Mouse (Mus musculus): Measurements from ENCODE around the gene Gm26566. TPM values are rescaled to one million over a fixed set of nuclear protein-coding genes. Genes with fewer than 3 reads are reported as not detected.

Gene Gm26566
- polyA plus RNA-seq, 1 experiment from 2014 or later = 0.16 TPM

GRCm38 (mm10) chr4:88723497-88724090 is 2.0 kb downstream of the Gm26566 start:
- TF ChIP-seq CTCF (IDR thresholded peaks at IDR 0.05; ENCODE audit: low read depth) = no peak
- peak overlapping the region; percentile 75 for H3K27ac ChIP-seq (ENCODE audit: low read depth, low read length)
- peak overlapping the region; percentile 85; the same call in 1 of the 2 replicates for H3K4me3 ChIP-seq (ENCODE audit: low read depth, low read length)
- H3K9ac ChIP-seq (ENCODE audit: low read depth, low read length) = no peak overlapping the region
- WGBS = 23% methylated on average over 8 of the region's 8 CpGs
- H3K27me3 ChIP-seq (replicated peaks; ENCODE audit: control insufficient read depth, insufficient read depth, low read length) = no peaks in the 10 kb centered on the region
- no peaks in the 10 kb centered on the region for H3K9me3 ChIP-seq (ENCODE audit: control insufficient read depth)
- peak; percentile 11; the same call in 1 of the 2 replicates for ATAC-seq
- H3K36me3 ChIP-seq (ENCODE audit: control insufficient read depth, insufficient read depth) = 0 out of 2 replicates have a peak, but pooled peaks cover 4% of the 10 kb centered on the region
- peak overlapping the region; percentile 74 for H3K4me2 ChIP-seq (replicated peaks; ENCODE audit: low read depth)
- H3K4me1 ChIP-seq (replicated peaks; ENCODE audit: control insufficient read depth, insufficient read depth, low read length) = 0 out of 2 replicates have a peak, but pooled peaks cover 4% of the 10 kb centered on the region

GRCm38 (mm10) chr4:88726727-88727126 is 5.1 kb downstream of the Gm26566 start:
- Histone ChIP-seq H3K4me1 (replicated peaks; ENCODE audit: control insufficient read depth, insufficient read depth, low read length) (no peaks in the 10 kb centered on the region), H3K36me3 (ENCODE audit: control insufficient read depth, insufficient read depth) (no peaks in the 10 kb centered on the region), H3K27ac (ENCODE audit: low read depth, low read length) (no peak overlapping the region), H3K9ac (ENCODE audit: low read depth, low read length) (no peak overlapping the region), H3K4me3 (ENCODE audit: low read depth, low read length) (no peak overlapping the region), H3K9me3 (ENCODE audit: control insufficient read depth) (no peaks in the 10 kb centered on the region), H3K4me2 (replicated peaks; ENCODE audit: low read depth) (no peak overlapping the region), H3K27me3 (replicated peaks; ENCODE audit: control insufficient read depth, insufficient read depth, low read length) (no peaks in the 10 kb centered on the region)
- TF ChIP-seq CTCF (IDR thresholded peaks at IDR 0.05; ENCODE audit: low read depth) = no peak
- ATAC-seq = no peak
- 74% methylated on average over 6 of the region's 6 CpGs for WGBS

DNA sequence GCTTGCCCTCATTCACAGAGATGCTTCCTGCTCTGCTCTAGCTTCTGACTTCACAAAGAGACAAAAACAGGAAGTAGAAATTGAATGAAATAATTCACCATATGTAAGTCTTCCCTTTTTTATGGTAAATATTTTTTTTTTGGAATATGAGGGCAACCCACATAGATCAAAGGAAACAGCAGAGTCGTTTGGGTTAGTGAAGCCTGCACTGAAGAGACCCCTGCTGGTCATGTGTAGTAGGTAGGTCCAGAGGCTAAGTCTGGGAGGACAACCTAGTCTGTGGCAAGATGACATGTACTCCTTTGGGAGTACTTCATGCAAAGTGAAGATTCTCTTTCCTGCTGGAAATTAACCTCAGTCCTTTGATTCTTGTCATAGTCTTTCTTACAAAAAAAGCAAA is 5.7 kb downstream of the Gm26566 start:
- no peak for ATAC-seq
- 0% methylated on average over 1 of the region's 1 CpGs for WGBS
- Histone ChIP-seq H3K4me3 (ENCODE audit: low read depth, low read length) (no peak overlapping the region), H3K9me3 (ENCODE audit: control insufficient read depth) (no peaks in the 10 kb centered on the region), H3K36me3 (ENCODE audit: control insufficient read depth, insufficient read depth) (no peaks in the 10 kb centered on the region), H3K9ac (ENCODE audit: low read depth, low read length) (no peak overlapping the region), H3K27ac (ENCODE audit: low read depth, low read length) (no peak overlapping the region), H3K4me2 (replicated peaks; ENCODE audit: low read depth) (no peak overlapping the region), H3K27me3 (replicated peaks; ENCODE audit: control insufficient read depth, insufficient read depth, low read length) (no peaks in the 10 kb centered on the region), H3K4me1 (replicated peaks; ENCODE audit: control insufficient read depth, insufficient read depth, low read length) (no peaks in the 10 kb centered on the region)
- TF ChIP-seq CTCF (IDR thresholded peaks at IDR 0.05; ENCODE audit: low read depth) = peak; percentile 80

DNA sequence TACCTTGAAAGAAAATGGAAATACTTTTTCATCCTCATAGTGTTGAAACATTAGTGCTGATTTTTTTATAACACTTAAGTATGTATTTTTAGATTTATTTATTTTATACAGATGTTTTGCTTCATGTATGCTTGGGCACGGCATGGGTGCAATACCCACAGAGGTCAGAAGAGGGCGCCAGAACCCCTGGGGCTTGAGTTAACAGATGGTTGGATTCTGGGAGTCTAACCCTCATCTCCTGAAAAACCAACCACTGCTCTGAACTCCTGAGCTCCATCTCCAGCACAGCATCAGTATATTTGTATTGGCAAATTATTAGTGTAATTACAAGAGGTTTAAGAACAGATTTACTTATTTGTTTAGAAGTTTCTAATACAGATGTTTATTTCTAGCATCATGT is 16.9 kb downstream of the Gm26566 start:
- Histone ChIP-seq H3K9me3 (ENCODE audit: control insufficient read depth) (no peaks in the 10 kb centered on the region), H3K4me3 (ENCODE audit: low read depth, low read length) (no peak overlapping the region), H3K4me2 (replicated peaks; ENCODE audit: low read depth) (no peak overlapping the region), H3K9ac (ENCODE audit: low read depth, low read length) (no peak overlapping the region), H3K36me3 (ENCODE audit: control insufficient read depth, insufficient read depth) (no peaks in the 10 kb centered on the region), H3K4me1 (replicated peaks; ENCODE audit: control insufficient read depth, insufficient read depth, low read length) (no peaks in the 10 kb centered on the region), H3K27ac (ENCODE audit: low read depth, low read length) (no peak overlapping the region), H3K27me3 (replicated peaks; ENCODE audit: control insufficient read depth, insufficient read depth, low read length) (no peaks in the 10 kb centered on the region)
- TF ChIP-seq CTCF (IDR thresholded peaks at IDR 0.05; ENCODE audit: low read depth) = peak; percentile 89
- ATAC-seq = no peak
- 4% methylated on average over 2 of the region's 2 CpGs for WGBS

GRCm38 (mm10) chr4:88739036-88739435 is 17.4 kb downstream of the Gm26566 start:
- no peak for ATAC-seq
- no peak overlapping the region for H3K4me2 ChIP-seq (replicated peaks; ENCODE audit: low read depth)
- H3K36me3 ChIP-seq (ENCODE audit: control insufficient read depth, insufficient read depth) = no peaks in the 10 kb centered on the region
- no peak overlapping the region for H3K9ac ChIP-seq (ENCODE audit: low read depth, low read length)
- H3K27ac ChIP-seq (ENCODE audit: low read depth, low read length) = no peak overlapping the region
- WGBS = 83% methylated on average over 6 of the region's 6 CpGs
- TF ChIP-seq CTCF (IDR thresholded peaks at IDR 0.05; ENCODE audit: low read depth) = no peak
- H3K4me1 ChIP-seq (replicated peaks; ENCODE audit: control insufficient read depth, insufficient read depth, low read length) = no peaks in the 10 kb centered on the region
- H3K9me3 ChIP-seq (ENCODE audit: control insufficient read depth) = no peaks in the 10 kb centered on the region
- no peaks in the 10 kb centered on the region for H3K27me3 ChIP-seq (replicated peaks; ENCODE audit: control insufficient read depth, insufficient read depth, low read length)
- no peak overlapping the region for H3K4me3 ChIP-seq (ENCODE audit: low read depth, low read length)

- no peak overlapping the region for H3K4me2 ChIP-seq (replicated peaks; ENCODE audit: low read depth)
These were observed 19.8 kb downstream of the Gm26566 start for GRCm38 (mm10) chr4:88741426-88741825.

More at GRCm38 (mm10) chr4:88741426-88741825, 19.8 kb downstream of the Gm26566 start:
- no peak overlapping the region for H3K27ac ChIP-seq (ENCODE audit: low read depth, low read length)
- no peak overlapping the region for H3K9ac ChIP-seq (ENCODE audit: low read depth, low read length)
- TF ChIP-seq CTCF (IDR thresholded peaks at IDR 0.05; ENCODE audit: low read depth) = no peak
- ATAC-seq = no peak
- H3K27me3 ChIP-seq (replicated peaks; ENCODE audit: control insufficient read depth, insufficient read depth, low read length) = no peaks in the 10 kb centered on the region
- H3K4me1 ChIP-seq (replicated peaks; ENCODE audit: control insufficient read depth, insufficient read depth, low read length) = no peaks in the 10 kb centered on the region
- H3K9me3 ChIP-seq (ENCODE audit: control insufficient read depth) = no peaks in the 10 kb centered on the region
- H3K36me3 ChIP-seq (ENCODE audit: control insufficient read depth, insufficient read depth) = no peaks in the 10 kb centered on the region
- 87% methylated on average over 4 of the region's 4 CpGs for WGBS
- H3K4me3 ChIP-seq (ENCODE audit: low read depth, low read length) = no peak overlapping the region

Data from intestine, postnatal 0 days (tissue).